Mouse (Mus musculus): ENCODE data around the gene Kat2a.

DNA sequence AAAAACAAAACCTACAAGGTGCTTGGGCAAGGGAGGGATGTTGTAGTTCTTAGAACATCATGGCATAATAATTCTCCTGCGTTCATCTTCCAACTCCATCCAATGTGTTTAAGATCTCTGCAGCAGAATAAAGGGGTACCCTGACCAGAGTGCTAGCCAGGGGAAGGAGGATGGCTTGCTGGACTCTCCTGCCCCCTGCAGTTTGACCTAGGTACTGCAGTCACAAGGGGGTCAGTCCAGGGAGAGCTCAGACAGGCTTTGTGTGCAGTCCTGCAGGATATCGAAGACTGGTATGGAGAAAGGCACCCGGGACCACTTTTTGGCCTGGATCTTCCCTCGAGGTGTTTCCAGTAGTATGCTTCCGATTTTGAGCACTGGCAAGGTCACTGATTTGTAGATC, 17.3 kb downstream of the Kat2a start:
- TF ChIP-seq POLR2A (IDR thresholded peaks at IDR 0.05; ENCODE audit: insufficient read depth, low read depth, low read length): no peak
- peak; percentile 88 for TF ChIP-seq CTCF (IDR thresholded peaks at IDR 0.05; ENCODE audit: insufficient read depth, low read depth, low read length)

Data from olfactory bulb, adult 2 months (tissue).